Mouse (Mus musculus) olfactory bulb, adult 2 months (tissue): Measurements from ENCODE around the gene Frrs1l. TPM values are rescaled to one million over a fixed set of nuclear protein-coding genes. Genes with fewer than 3 reads are reported as not detected.

Experiments
- H3K27ac ChIP-seq: fragments of 200-500 bp; 2 replicates; pipeline ENCODE4 v1.5.1; 2012; ENCODE audit warnings: low read depth, low read length; ENCODE audit not compliant: insufficient read depth
- H3K4me1 ChIP-seq: fragments of 200-500 bp; 2 replicates; pipeline ENCODE4 v1.6.1; 2012; ENCODE audit warnings: low read length; ENCODE audit not compliant: control insufficient read depth, insufficient read depth
- H3K4me3 ChIP-seq: fragments of 200-500 bp; 2 replicates; pipeline ENCODE4 v1.5.1; 2012; ENCODE audit warnings: mild to moderate bottlenecking, low read depth, low read length, moderate library complexity; ENCODE audit not compliant: insufficient read depth
- CTCF ChIP-seq: fragments of 200-500 bp; IDR thresholded peaks from 2 replicates; pipeline ENCODE4 v1.5.1; 2012; ENCODE audit warnings: low read depth, mild to moderate bottlenecking, low read length, moderate library complexity; ENCODE audit not compliant: insufficient read depth
- POLR2A ChIP-seq: fragments of 200-500 bp; IDR thresholded peaks from 2 replicates; pipeline ENCODE4 v1.6.1; 2012; ENCODE audit warnings: mild to moderate bottlenecking, low read depth, low read length, moderate library complexity; ENCODE audit not compliant: insufficient read depth
- WGBS: fragments of 180-500 bp; shearing (Covaris S2); methylation state at CpG from one replicate; pipeline ENCODE4 v1.1.7; 2018; 5-methylcytosine and 5-hydroxymethylcytosine counted together
- polyA plus RNA-seq: library from polyadenylated mRNA; stranded (reverse); fragments of >200 nt; gene quantifications from 2 replicates; pipeline ENCODE4 v1.2.4, GENCODE M21; 2012; ENCODE audit warnings: low replicate concordance; ENCODE audit not compliant: missing spikeins, insufficient read depth, insufficient read length

Gene Frrs1l
- polyA plus RNA-seq, 1 experiment = not detected

- TF ChIP-seq CTCF (no peak), POLR2A (no peak)
- no peak overlapping the region for H3K4me3 ChIP-seq
- no peaks in the 10 kb centered on the region for H3K4me1 ChIP-seq
- WGBS = 62% methylated on average over 18 of the region's 18 CpGs
- H3K27ac ChIP-seq = no peak overlapping the region
These were observed 26.4 kb upstream of the Frrs1l start for GRCm38 (mm10) chr4:57016366-57017171.

DNA sequence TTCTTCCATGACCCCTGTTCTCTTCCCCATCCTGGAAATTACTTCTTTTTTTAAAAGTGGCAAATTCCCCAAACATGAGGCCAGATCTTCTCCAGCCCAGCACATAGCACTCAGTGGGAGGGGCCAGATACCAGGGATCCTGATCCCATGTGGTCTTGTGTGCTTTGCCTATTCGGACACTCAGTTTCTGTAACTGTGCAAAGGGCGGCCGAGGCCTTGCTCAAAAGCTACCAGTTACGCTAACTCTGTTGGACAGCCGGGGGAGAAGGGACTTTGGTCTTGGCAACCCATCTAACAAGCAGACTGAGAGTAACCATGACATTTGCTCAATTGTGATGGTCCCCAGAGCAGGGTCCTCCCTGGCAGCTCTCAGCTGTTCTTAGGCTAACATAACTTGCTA lies 24.8 kb upstream of the Frrs1l start:
- H3K4me3 ChIP-seq = no peak overlapping the region
- 98% methylated on average over 5 of the region's 5 CpGs for WGBS
- H3K27ac ChIP-seq = no peak overlapping the region
- no peak for TF ChIP-seq CTCF
- no peak for TF ChIP-seq POLR2A
- H3K4me1 ChIP-seq = no peaks in the 10 kb centered on the region

DNA sequence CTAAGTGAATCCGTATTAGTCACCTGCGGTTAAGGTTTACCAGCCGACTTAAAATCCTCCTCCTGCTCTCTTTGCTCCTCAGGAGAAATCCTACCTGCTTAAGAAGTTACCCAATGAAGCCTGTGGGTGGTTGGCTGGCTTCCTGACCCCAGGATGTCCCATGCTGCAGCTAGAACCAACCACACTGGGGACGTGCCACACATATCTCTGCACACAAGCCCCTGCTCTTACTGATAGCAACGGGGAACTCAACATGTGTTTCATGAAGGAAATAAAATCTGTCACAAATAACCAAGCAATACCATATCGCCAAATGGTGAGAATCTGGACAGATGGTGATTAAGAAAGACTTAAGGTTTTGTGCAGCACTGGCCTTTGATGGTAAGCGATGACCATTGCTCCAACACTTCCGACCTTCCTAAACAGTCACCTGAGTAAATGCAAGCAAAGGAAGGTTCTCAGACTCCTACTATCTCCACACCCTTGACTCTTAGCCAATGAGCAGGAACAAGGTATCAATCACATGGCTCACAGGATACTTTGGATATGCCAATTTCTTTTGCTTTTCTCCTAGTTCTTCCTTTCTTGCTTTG lies 21.4 kb upstream of the Frrs1l start:
- WGBS = 73% methylated on average over 8 of the region's 8 CpGs

DNA sequence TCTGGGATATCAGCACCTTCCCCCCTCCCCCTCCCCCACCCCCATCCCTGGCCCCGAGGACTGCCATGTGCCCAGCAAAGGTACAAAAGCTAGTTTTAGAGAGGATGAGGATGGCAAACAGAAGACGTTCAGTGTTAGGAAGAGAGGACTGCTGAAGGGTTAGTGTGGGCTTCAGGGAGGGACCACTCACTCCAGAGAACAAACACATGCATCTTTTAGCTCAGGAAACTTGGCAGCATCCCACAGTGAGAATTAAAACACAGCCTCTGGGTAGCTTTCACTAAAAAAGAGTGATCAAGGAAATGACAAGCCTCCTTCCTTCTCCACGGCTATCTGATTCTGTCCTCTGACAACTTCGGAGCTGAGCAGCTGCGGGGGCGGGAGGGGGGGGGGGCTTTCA lies 20.7 kb upstream of the Frrs1l start:
- H3K27ac ChIP-seq = no peak overlapping the region
- H3K4me3 ChIP-seq = no peak overlapping the region
- TF ChIP-seq POLR2A = no peak
- TF ChIP-seq CTCF = no peak
- 19% methylated on average over 6 of the region's 6 CpGs for WGBS
- no peaks in the 10 kb centered on the region for H3K4me1 ChIP-seq

More for the DNA sequence above, 21.4 kb upstream of the Frrs1l start:
- Histone ChIP-seq H3K27ac (no peak overlapping the region), H3K4me1 (no peaks in the 10 kb centered on the region), H3K4me3 (no peak overlapping the region)
- TF ChIP-seq POLR2A = no peak
- no peak for TF ChIP-seq CTCF

GRCm38 (mm10) chr4:57010425-57010824 lies 20.2 kb upstream of the Frrs1l start:
- TF ChIP-seq CTCF = no peak
- no peak for TF ChIP-seq POLR2A
- Histone ChIP-seq H3K4me3 (no peak overlapping the region), H3K4me1 (no peaks in the 10 kb centered on the region), H3K27ac (no peak overlapping the region)
- 50% methylated on average over 5 of the region's 5 CpGs for WGBS

DNA sequence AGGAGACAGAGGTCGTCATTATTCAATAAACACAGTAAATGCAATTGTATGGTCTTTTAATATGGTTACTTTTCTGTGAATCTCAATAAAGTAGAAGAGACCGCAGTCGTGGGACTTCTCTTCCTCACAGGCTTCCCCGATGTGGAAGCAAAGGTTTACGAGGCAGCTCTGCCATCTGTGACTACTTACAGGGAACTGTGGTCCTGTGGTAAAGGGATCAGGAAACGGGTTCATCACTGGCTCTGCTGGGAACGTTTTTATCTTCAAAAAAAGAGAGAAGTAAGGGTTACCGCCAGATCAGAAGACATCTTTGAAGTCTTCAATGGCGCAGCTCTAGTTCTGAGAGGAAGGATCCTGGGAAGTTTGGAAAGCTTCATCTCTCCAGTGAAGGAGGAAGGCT lies 17.5 kb upstream of the Frrs1l start:
- peaks cover 4% of the 10 kb centered on the region; the same call in 1 of the 2 replicates for H3K4me1 ChIP-seq
- H3K27ac ChIP-seq = no peak overlapping the region
- WGBS = 91% methylated on average over 9 of the region's 9 CpGs
- no peak overlapping the region for H3K4me3 ChIP-seq
- no peak for TF ChIP-seq POLR2A

- 39% methylated on average over 8 of the region's 8 CpGs for WGBS
- H3K27ac ChIP-seq = no peak overlapping the region
- peaks cover 4% of the 10 kb centered on the region; the same call in 1 of the 2 replicates for H3K4me1 ChIP-seq
- no peak for TF ChIP-seq POLR2A
- TF ChIP-seq CTCF = no peak
- no peak overlapping the region for H3K4me3 ChIP-seq
These were observed 14.8 kb upstream of the Frrs1l start for GRCm38 (mm10) chr4:57005011-57005410.

GRCm38 (mm10) chr4:57003886-57004285 lies 13.7 kb upstream of the Frrs1l start:
- no peak overlapping the region for H3K27ac ChIP-seq
- 95% methylated on average over 8 of the region's 8 CpGs for WGBS
- TF ChIP-seq CTCF (no peak), POLR2A (no peak)

DNA sequence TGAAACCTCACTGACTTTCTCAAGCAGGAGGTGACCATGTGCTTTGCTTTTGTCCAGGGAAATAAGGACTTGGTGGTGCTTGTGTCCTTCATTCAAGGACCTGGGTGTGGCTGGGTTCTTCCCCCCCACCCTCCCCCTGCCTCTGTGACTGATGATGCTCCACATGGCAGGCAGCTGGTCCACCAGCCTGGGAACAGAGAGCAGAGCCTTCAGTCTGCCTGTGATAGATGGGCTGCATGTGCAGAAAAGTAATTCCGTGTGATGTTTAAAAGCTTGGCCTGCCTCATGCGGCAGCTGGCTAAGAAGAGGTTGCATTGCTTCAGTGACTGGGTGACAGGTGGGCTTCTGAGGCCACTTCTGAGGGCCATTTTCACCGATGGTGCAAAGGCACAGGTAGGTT lies 12.6 kb upstream of the Frrs1l start:
- Histone ChIP-seq H3K4me3 (no peak overlapping the region), H3K27ac (no peak overlapping the region), H3K4me1 (peaks cover 4% of the 10 kb centered on the region; the same call in 1 of the 2 replicates)
- WGBS = 88% methylated on average over 3 of the region's 3 CpGs
- no peak for TF ChIP-seq POLR2A
- TF ChIP-seq CTCF = no peak

More at GRCm38 (mm10) chr4:57003886-57004285, 13.7 kb upstream of the Frrs1l start:
- H3K4me1 ChIP-seq = peaks cover 4% of the 10 kb centered on the region; the same call in 1 of the 2 replicates
- no peak overlapping the region for H3K4me3 ChIP-seq

GRCm38 (mm10) chr4:57001437-57001836 lies 11.2 kb upstream of the Frrs1l start:
- 96% methylated on average over 2 of the region's 2 CpGs for WGBS
- TF ChIP-seq POLR2A = no peak
- no peak for TF ChIP-seq CTCF
- Histone ChIP-seq H3K27ac (no peak overlapping the region), H3K4me1 (peaks cover 4% of the 10 kb centered on the region; the same call in 1 of the 2 replicates), H3K4me3 (no peak overlapping the region)
